Mouse (Mus musculus) liver, postnatal 0 days (tissue): ENCODE measurements around the gene Commd4. TPM values are rescaled to one million over a fixed set of nuclear protein-coding genes. Genes with fewer than 3 reads are reported as not detected.
A peak's percentile ranks its signal among the peaks of the same experiment; 100 is the strongest.

Experiments
- ATAC-seq: fragments of 200-750 bp; cut with Nextera tagmentation; 2 replicates; pipeline ENCODE4 v1.8.0; 2017; ENCODE audit warnings: mild to moderate bottlenecking, moderate library complexity
- DNase-seq: peaks from one replicate; pipeline ENCODE4 v3.0.0-alpha.2; 2016
- H3K27ac ChIP-seq: fragments of 300-500 bp; sonication (generic); 2 replicates; pipeline ENCODE4 v1.5.1; 2014; ENCODE audit warnings: antibody characterized with exemption, moderate library complexity, mild to moderate bottlenecking, low read depth
- H3K27me3 ChIP-seq: fragments of 300-500 bp; sonication (generic); 2 replicates; pipeline ENCODE4 v1.6.1; 2014; ENCODE audit warnings: low read length, control low read depth, mixed read lengths; ENCODE audit not compliant: insufficient read depth
- H3K36me3 ChIP-seq: fragments of 300-500 bp; sonication (generic); replicated peaks from 2 replicates; pipeline ENCODE4 v1.6.1; 2014; ENCODE audit warnings: mild to moderate bottlenecking, control low read depth, low read length, moderate library complexity, mixed read lengths; ENCODE audit not compliant: insufficient read depth
- H3K4me1 ChIP-seq: fragments of 300-500 bp; sonication (generic); 2 replicates; pipeline ENCODE4 v1.6.1; 2014; ENCODE audit warnings: antibody characterized with exemption, mild to moderate bottlenecking, control low read depth; ENCODE audit not compliant: insufficient read depth
- H3K4me2 ChIP-seq: fragments of 300-500 bp; sonication (generic); 2 replicates; pipeline ENCODE4 v1.6.1; 2014; ENCODE audit warnings: low read depth, mild to moderate bottlenecking, low read length, moderate library complexity, mixed read lengths
- H3K4me3 ChIP-seq: fragments of 300-500 bp; sonication (generic); 2 replicates; pipeline ENCODE4 v1.5.1; 2014; ENCODE audit warnings: low read depth, low read length
- H3K9ac ChIP-seq: fragments of 300-500 bp; sonication (generic); replicated peaks from 2 replicates; pipeline ENCODE4 v1.6.1; 2014; ENCODE audit warnings: mild to moderate bottlenecking, moderate library complexity
- H3K9me3 ChIP-seq: fragments of 300-500 bp; sonication (generic); 2 replicates; pipeline ENCODE4 v1.6.1; 2016; ENCODE audit warnings: mild to moderate bottlenecking, control low read depth, low read length, mixed read lengths
- CTCF ChIP-seq: sonication (generic); IDR thresholded peaks from 2 replicates; pipeline ENCODE4 v1.5.1; 2016; ENCODE audit warnings: antibody characterized with exemption, low read depth
- EP300 ChIP-seq: IDR thresholded peaks from 2 replicates; pipeline ENCODE4 v1.6.1; 2016; ENCODE audit warnings: antibody characterized with exemption, low read depth, mild to moderate bottlenecking
- WGBS: fragments of 180-500 bp; shearing (Covaris S2); extraction: QIAGEN DNeasy Blood & Tissue Kit; methylation state at CpG from one replicate; pipeline ENCODE4 v1.1.7; 2014; ENCODE audit not compliant: insufficient replicate concordance; 5-methylcytosine and 5-hydroxymethylcytosine counted together
- polyA plus RNA-seq: library from polyadenylated mRNA; unstranded; fragments of >200 nt; fragmentation: Nextera tagmentation; extraction: Ambion mirVana; gene quantifications from 2 replicates; pipeline ENCODE4 v1.2.1, GENCODE M21; 2015

Gene Commd4
- polyA plus RNA-seq, 1 experiment from 2014 or later: 48.2 TPM

DNA sequence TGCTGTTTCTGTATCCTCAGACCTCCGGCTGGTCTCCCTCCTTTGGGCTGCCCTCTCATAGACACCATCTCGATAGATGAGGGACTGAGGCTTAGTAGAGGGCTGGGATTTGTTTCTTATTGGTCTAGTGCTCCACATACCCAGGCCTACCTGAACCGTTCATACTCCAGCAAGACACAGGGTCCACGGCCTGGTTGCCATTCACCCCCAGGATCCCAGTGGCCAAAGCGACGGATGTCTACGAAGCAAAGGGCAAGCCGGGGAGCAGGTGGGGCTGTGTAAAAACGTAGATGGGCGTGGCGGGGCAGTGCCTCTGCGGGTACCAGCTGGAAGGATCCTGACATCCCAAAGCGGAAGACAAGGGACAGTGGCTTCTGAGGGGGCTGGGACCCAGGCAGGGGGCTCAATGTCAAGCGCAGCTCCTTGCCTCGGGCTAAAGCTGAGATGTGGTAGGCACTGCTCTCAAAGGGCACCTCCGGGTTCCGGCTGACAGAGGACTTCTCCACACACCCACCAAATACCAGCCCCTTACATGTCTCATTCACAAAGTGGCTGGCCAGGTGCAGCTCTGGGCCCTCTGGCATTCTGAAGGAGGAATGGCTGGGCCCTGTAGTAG, 11.6 kb downstream of the Commd4 start:
- no peak overlapping the region for H3K4me3 ChIP-seq
- no peaks in the 10 kb centered on the region for H3K9me3 ChIP-seq
- ATAC-seq (no peak), DNase-seq (no peak)
- H3K4me1 ChIP-seq: peaks cover 10% of the 10 kb centered on the region
- no peak overlapping the region for H3K27ac ChIP-seq
- peaks cover 3% of the 10 kb centered on the region; the same call in 1 of the 2 replicates for H3K36me3 ChIP-seq
- H3K4me2 ChIP-seq: peak overlapping the region; percentile 85; the same call in 1 of the 2 replicates
- H3K27me3 ChIP-seq: no peaks in the 10 kb centered on the region
- TF ChIP-seq CTCF: no peak
- TF ChIP-seq EP300: no peak
- WGBS: 83% methylated on average over 17 of the region's 17 CpGs
- H3K9ac ChIP-seq: peak overlapping the region; percentile 67; the same call in 1 of the 2 replicates

DNA sequence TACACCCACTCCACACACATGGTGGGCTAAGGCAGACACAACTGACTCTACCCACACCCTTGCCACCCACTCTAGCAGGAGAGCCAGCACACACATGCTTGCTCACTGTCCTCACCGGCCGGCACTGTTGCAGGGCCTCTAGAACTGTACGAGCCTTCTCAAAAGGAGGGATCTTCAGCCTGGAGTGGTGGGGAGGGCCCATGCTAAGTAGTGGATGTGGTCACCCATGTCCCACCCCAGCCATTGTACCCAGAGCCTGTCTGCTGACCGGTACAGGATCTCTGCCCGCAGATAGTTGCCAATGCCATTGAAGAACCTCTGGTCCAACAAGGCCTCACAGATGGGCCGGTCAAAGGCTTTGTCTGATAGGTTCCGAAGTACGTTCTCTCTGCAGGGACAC, 13.3 kb downstream of the Commd4 start:
- H3K9ac ChIP-seq: no peak overlapping the region
- no peak for ATAC-seq
- 85% methylated on average over 8 of the region's 8 CpGs for WGBS

DNA sequence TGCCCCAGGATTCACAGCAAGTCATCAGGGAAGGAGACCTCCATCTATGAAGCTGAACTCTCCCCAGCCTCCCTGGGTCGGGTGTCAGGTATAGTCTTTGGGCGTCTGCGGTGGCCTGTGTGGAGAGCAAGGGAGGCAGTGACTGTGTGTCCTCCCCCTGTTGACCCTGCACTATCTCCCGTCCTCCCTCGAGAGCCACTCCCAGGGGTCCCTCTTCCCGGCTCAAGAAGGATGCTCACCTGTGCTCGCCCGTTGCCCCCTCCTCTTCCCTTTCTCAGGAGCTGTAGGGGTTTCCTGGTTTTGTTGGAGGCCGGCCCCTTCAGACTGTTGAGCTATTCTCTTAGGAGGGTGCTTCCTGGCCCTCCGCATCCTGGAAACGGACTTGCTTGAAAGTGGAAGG, 14.9 kb downstream of the Commd4 start:
- no peak overlapping the region for H3K9ac ChIP-seq
- TF ChIP-seq EP300 (no peak), CTCF (no peak)

More for the DNA sequence above, 13.3 kb downstream of the Commd4 start:
- Histone ChIP-seq H3K27me3 (no peaks in the 10 kb centered on the region), H3K4me2 (no peak overlapping the region), H3K36me3 (peaks cover 12% of the 10 kb centered on the region), H3K27ac (no peak overlapping the region), H3K4me3 (no peak overlapping the region), H3K9me3 (no peaks in the 10 kb centered on the region), H3K4me1 (peaks cover 10% of the 10 kb centered on the region)
- TF ChIP-seq EP300 (no peak), CTCF (no peak)
- DNase-seq: no peak

DNA sequence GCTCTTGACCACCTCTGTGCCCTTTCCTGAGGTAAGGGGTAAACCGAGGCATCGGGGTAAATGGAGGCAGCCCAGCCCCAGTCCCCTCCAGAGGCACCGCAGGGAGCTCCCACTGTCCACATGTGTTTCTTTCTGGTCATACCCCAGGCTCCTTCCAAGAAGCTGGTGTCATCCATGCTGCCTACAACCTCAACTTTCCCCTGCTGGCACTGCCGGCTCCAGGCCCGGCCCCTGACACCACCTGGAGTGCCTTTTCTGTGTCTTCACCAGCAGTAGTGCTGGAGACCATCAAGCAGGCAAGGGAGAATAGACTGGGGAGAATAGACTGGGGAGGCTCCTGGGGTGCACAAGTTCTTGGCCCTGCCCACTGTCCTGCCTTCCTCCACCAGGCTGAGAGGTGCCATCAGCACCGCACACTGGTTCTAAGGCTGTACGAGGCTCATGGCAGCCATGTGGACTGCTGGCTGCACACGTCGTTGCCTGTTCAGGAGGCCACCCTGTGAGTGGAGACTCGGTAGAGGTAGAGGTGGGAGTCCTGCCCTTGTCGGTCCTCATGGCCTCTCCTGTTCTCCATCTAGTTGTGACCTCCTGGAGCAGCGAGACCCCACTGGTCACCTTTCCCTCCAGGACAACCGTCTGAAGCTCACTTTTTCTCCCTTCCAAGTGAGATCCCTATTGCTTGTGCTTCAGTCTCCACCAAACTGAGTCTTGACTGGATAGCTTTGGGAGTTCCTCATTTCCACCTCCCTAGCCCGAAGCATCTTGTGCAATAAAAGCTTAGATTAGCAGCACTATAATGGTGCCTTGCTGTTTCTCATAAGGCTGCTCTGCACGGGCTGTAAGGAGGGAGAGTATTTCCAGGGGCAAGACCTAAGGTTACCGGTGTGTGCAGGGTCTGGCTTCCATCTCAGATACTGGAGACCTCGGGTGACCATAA, 16.4 kb downstream of the Commd4 start:
- no peak for ATAC-seq
- Histone ChIP-seq H3K4me3 (no peak overlapping the region), H3K27me3 (no peaks in the 10 kb centered on the region), H3K9ac (no peak overlapping the region), H3K4me1 (no peaks in the 10 kb centered on the region), H3K27ac (no peak overlapping the region), H3K4me2 (no peak overlapping the region), H3K36me3 (peaks cover 33% of the 10 kb centered on the region), H3K9me3 (no peaks in the 10 kb centered on the region)
- TF ChIP-seq EP300: no peak
- no peak for TF ChIP-seq CTCF
- WGBS: 76% methylated on average over 17 of the region's 17 CpGs
- DNase-seq: no peak

More for the DNA sequence above, 14.9 kb downstream of the Commd4 start:
- WGBS: 81% methylated on average over 11 of the region's 11 CpGs
- DNase-seq: no peak
- peaks cover 7% of the 10 kb centered on the region for H3K4me1 ChIP-seq
- ATAC-seq: no peak
- no peaks in the 10 kb centered on the region for H3K9me3 ChIP-seq
- peaks cover 23% of the 10 kb centered on the region for H3K36me3 ChIP-seq
- H3K4me3 ChIP-seq: no peak overlapping the region
- no peak overlapping the region for H3K27ac ChIP-seq
- no peaks in the 10 kb centered on the region for H3K27me3 ChIP-seq
- no peak overlapping the region for H3K4me2 ChIP-seq

DNA sequence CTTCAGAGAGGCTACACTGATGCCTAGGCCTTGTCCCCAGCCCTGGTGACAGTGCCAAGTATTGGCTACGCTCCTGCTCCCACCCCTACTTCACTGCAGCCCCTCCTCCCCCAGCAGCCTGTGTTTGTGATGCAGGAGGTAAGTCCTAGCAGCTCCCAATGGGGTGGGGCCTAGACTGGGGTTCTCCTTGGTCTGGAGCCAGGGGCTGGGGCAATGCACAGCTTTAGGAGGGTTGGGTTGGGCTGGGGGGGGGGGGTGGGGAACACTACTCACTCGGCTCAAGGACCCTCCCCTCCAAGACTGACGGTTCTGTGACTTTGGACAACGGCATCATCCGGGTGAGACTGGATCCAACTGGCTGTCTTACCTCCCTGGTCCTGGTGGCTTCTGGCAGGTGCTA, 18.6 kb downstream of the Commd4 start:
- DNase-seq (no peak), ATAC-seq (no peak)
- Histone ChIP-seq H3K4me3 (no peak overlapping the region), H3K9me3 (no peaks in the 10 kb centered on the region), H3K27me3 (no peaks in the 10 kb centered on the region), H3K4me1 (no peaks in the 10 kb centered on the region), H3K4me2 (no peak overlapping the region), H3K36me3 (peaks cover 33% of the 10 kb centered on the region), H3K27ac (no peak overlapping the region), H3K9ac (no peak overlapping the region)
- TF ChIP-seq CTCF (no peak), EP300 (no peak)
- WGBS: 88% methylated on average over 5 of the region's 5 CpGs

DNA sequence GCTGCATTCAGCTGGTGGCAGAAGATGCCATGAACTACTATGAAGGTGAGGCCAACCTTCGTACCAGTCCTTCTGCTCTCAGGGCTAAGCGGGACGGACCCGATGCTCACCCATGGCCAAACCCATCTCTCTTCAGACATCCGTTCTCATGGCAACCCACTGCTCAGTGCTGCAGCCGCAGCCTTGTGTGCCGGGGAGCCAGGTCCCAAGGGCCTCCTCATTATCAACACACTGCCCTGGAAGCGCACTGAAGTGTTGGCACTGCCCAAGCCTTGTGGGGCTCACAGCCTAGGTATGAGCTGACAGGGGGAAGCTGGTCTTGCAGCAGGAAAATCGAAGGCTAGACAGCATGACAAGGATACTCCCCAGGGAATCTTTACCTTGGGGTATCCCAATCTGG, 19.0 kb downstream of the Commd4 start:
- DNase-seq: no peak
- no peak overlapping the region for H3K4me2 ChIP-seq
- no peak overlapping the region for H3K27ac ChIP-seq
- no peak overlapping the region for H3K9ac ChIP-seq
- peaks cover 37% of the 10 kb centered on the region for H3K36me3 ChIP-seq
- no peak overlapping the region for H3K4me3 ChIP-seq
- no peak for TF ChIP-seq CTCF
- TF ChIP-seq EP300: no peak
- no peaks in the 10 kb centered on the region for H3K27me3 ChIP-seq
- WGBS: 91% methylated on average over 9 of the region's 9 CpGs
- H3K9me3 ChIP-seq: no peaks in the 10 kb centered on the region
- ATAC-seq: no peak
- H3K4me1 ChIP-seq: no peaks in the 10 kb centered on the region
